Mouse (Mus musculus) heart, adult 2 months (tissue): ENCODE data around the gene Pakap. TPM values are rescaled to one million over a fixed set of nuclear protein-coding genes. Genes with fewer than 3 reads are reported as not detected.

Experiments
- DNase-seq, 2 experiments: peaks; one replicate each; pipeline ENCODE4 v3.0.0; 2021
- H3K27ac ChIP-seq: fragments of 200-600 bp; 2 replicates; pipeline ENCODE4 v1.8.1; 2022
- H3K27me3 ChIP-seq: fragments of 200-500 bp; 2 replicates; pipeline ENCODE4 v1.6.1; 2012; ENCODE audit warnings: mild to moderate bottlenecking, low read length, inconsistent platforms, mixed read lengths; ENCODE audit not compliant: control insufficient read depth, insufficient read depth
- H3K36me3 ChIP-seq: fragments of 200-500 bp; 2 replicates; pipeline ENCODE4 v1.6.1; 2012; ENCODE audit warnings: low read length, inconsistent platforms; ENCODE audit not compliant: control insufficient read depth, insufficient read depth
- H3K4me1 ChIP-seq: fragments of 200-500 bp; 2 replicates; pipeline ENCODE4 v1.6.1; 2011; ENCODE audit warnings: low read length; ENCODE audit not compliant: control insufficient read depth, insufficient read depth
- H3K4me3 ChIP-seq: fragments of 200-600 bp; 2 replicates; pipeline ENCODE4 v1.8.1; 2022
- H3K79me2 ChIP-seq: fragments of 200-500 bp; replicated peaks from 2 replicates; pipeline ENCODE4 v1.6.1; 2012; ENCODE audit warnings: mild to moderate bottlenecking, inconsistent platforms, low read length, moderate library complexity, mixed read lengths; ENCODE audit not compliant: control insufficient read depth, insufficient read depth
- H3K9ac ChIP-seq: fragments of 200-500 bp; 2 replicates; pipeline ENCODE4 v1.6.1; 2012; ENCODE audit warnings: low read depth, mild to moderate bottlenecking, control low read depth, inconsistent platforms, low read length, mixed read lengths
- CTCF ChIP-seq: fragments of 200-600 bp; IDR thresholded peaks from 2 replicates; pipeline ENCODE4 v1.8.1; 2022; ENCODE audit warnings: antibody characterized with exemption, mild to moderate bottlenecking, moderate library complexity
- EP300 ChIP-seq: fragments of 200-500 bp; IDR thresholded peaks from 2 replicates; pipeline ENCODE4 v1.6.1; 2011; ENCODE audit warnings: low read depth, low read length, control low read depth; ENCODE audit not compliant: insufficient read depth
- POLR2A ChIP-seq: fragments of 200-500 bp; IDR thresholded peaks from 2 replicates; pipeline ENCODE4 v1.6.1; 2011; ENCODE audit warnings: mild to moderate bottlenecking, low read depth, low read length, control low read depth; ENCODE audit not compliant: insufficient read depth
- WGBS: fragments of 180-500 bp; shearing (Covaris S2); methylation state at CpG from one replicate; pipeline ENCODE4 v1.1.7; 2018; 5-methylcytosine and 5-hydroxymethylcytosine counted together
- intact Hi-C: fragments of 180-260 bp; cut with DNase I; formaldehyde crosslinking; loops from one replicate; pipeline ENCODE4 v1.15.1; 2025
- polyA plus RNA-seq: library from polyadenylated mRNA; depleted of rRNA; stranded (reverse); fragments of >200 nt; gene quantifications from 2 replicates; pipeline ENCODE4 v1.2.3, GENCODE M21; 2012
- total RNA-seq, 2 experiments: library from RNA; stranded (reverse); gene quantifications; 2 replicates each; pipeline ENCODE4 v1.2.3; 2021

Pakap gene
- total and polyA plus RNA-seq, 3 experiments: 3.3 to 35.2 (median 33.7) TPM

GRCm38 (mm10) chr4:57820839-57821374, 252.9 kb downstream of the Pakap start:
- 79% methylated on average over 24 of the region's 24 CpGs for WGBS
- intact Hi-C loops: no loop called here

GRCm38 (mm10) chr4:57821556-57822356, 253.8 kb downstream of the Pakap start:
- H3K79me2 ChIP-seq: peaks cover 9% of the 10 kb centered on the region
- peak overlapping the region; percentile 25; the same call in 1 of the 2 replicates for H3K4me3 ChIP-seq
- no peaks in the 10 kb centered on the region for H3K27me3 ChIP-seq
- peak overlapping the region; percentile 58 for H3K27ac ChIP-seq
- H3K9ac ChIP-seq: peak overlapping the region; percentile 7; the same call in 1 of the 2 replicates
- 10% methylated on average over 11 of the region's 11 CpGs for WGBS
- TF ChIP-seq CTCF (no peak), POLR2A (no peak), EP300 (no peak)
- intact Hi-C loops: no loop called here
- DNase-seq: peak in 1 of 2 experiments; percentile 27
- peaks cover 11% of the 10 kb centered on the region for H3K36me3 ChIP-seq
- H3K4me1 ChIP-seq: peaks cover 17% of the 10 kb centered on the region

More at GRCm38 (mm10) chr4:57820839-57821374, 252.9 kb downstream of the Pakap start:
- Histone ChIP-seq H3K27ac (no peak overlapping the region), H3K79me2 (peaks cover 9% of the 10 kb centered on the region), H3K9ac (no peak overlapping the region), H3K4me3 (no peak overlapping the region), H3K27me3 (no peaks in the 10 kb centered on the region), H3K36me3 (peaks cover 11% of the 10 kb centered on the region), H3K4me1 (peaks cover 15% of the 10 kb centered on the region)
- TF ChIP-seq EP300: no peak
- no peak for TF ChIP-seq CTCF
- no peak for TF ChIP-seq POLR2A
- no peak for DNase-seq

GRCm38 (mm10) chr4:57822641-57823040, 254.7 kb downstream of the Pakap start:
- peaks cover 11% of the 10 kb centered on the region for H3K36me3 ChIP-seq
- H3K27me3 ChIP-seq: no peaks in the 10 kb centered on the region
- no peak overlapping the region for H3K4me3 ChIP-seq
- WGBS: 74% methylated on average over 5 of the region's 5 CpGs
- intact Hi-C loops: no loop called here
- peaks cover 17% of the 10 kb centered on the region for H3K4me1 ChIP-seq
- H3K27ac ChIP-seq: peak overlapping the region; percentile 26; the same call in 1 of the 2 replicates
- H3K9ac ChIP-seq: no peak overlapping the region
- DNase-seq: no peak
- H3K79me2 ChIP-seq: peaks cover 9% of the 10 kb centered on the region
- TF ChIP-seq POLR2A: no peak
- TF ChIP-seq EP300: no peak
- no peak for TF ChIP-seq CTCF

- H3K27me3 ChIP-seq: no peaks in the 10 kb centered on the region
- DNase-seq: no peak
- peaks cover 11% of the 10 kb centered on the region for H3K36me3 ChIP-seq
- no peak for TF ChIP-seq CTCF
- no peak for TF ChIP-seq POLR2A
- TF ChIP-seq EP300: no peak
- no peak overlapping the region; the same call in 1 of the 2 replicates for H3K27ac ChIP-seq
- peaks cover 21% of the 10 kb centered on the region for H3K4me1 ChIP-seq
- no peak overlapping the region for H3K4me3 ChIP-seq
- H3K9ac ChIP-seq: no peak overlapping the region
- intact Hi-C loops: no loop called here
- 46% methylated on average over 8 of the region's 8 CpGs for WGBS
- peaks cover 9% of the 10 kb centered on the region for H3K79me2 ChIP-seq
Observed at GRCm38 (mm10) chr4:57824626-57825240, 256.8 kb downstream of the Pakap start.

GRCm38 (mm10) chr4:57826272-57826671, 258.3 kb downstream of the Pakap start:
- no peak overlapping the region for H3K9ac ChIP-seq
- 79% methylated on average over 7 of the region's 7 CpGs for WGBS
- intact Hi-C loops: no loop called here
- no peak overlapping the region for H3K27ac ChIP-seq
- DNase-seq: no peak
- no peaks in the 10 kb centered on the region for H3K27me3 ChIP-seq
- H3K4me1 ChIP-seq: peaks cover 22% of the 10 kb centered on the region
- peaks cover 7% of the 10 kb centered on the region for H3K36me3 ChIP-seq
- no peak for TF ChIP-seq CTCF
- no peak for TF ChIP-seq POLR2A
- peaks cover 6% of the 10 kb centered on the region; the same call in 1 of the 2 replicates for H3K79me2 ChIP-seq
- no peak overlapping the region for H3K4me3 ChIP-seq
